ENCODE assay signal across 7 mouse cellular contexts in genomic region chr7:127375271-127376245, GRCm38 (mm10). TPM values are rescaled to one million over a fixed set of nuclear protein-coding genes. Genes with fewer than 3 reads are reported as not detected.
DNase-seq lines count a peak whose midpoint lies in the region; ATAC-seq lines count a peak whose summit lies in the region.
"Not testable (repeated sequence)": the region's sequence is repeated elsewhere in the genome, so short reads cannot be mapped to it uniquely, and the experiment has no call there.

Gene Zfp747 (minus strand): TSS chr7:127376050.

- H3K4me1 ChIP-seq in intestine, embryonic 15.5 days (replicated peaks), result not testable (repeated sequence)
- H3K4me1 ChIP-seq in midbrain, embryonic 10.5 days, result peaks cover 11% of the 10 kb centered on the region

- peak; percentile 88 to 89 for DNase-seq in adrenal gland, adult 18-20 months (ENCODE audit: low spot score in 2 of 2)
- peak; percentile 95 for DNase-seq in embryo, embryonic 11 days
- peak; percentile 90 for DNase-seq in gastrocnemius, postnatal 25 days
- DNase-seq in left cerebral cortex, postnatal 25 days (ENCODE audit: low spot score in 2 of 2), result peak; percentile 91 to 97
- peak; percentile 86 for DNase-seq in midbrain, embryonic 10.5 days (ENCODE audit: low spot score)
- peak; percentile 83 for DNase-seq in right cerebral cortex, postnatal 4 days

- not testable (repeated sequence) for H3K27me3 ChIP-seq in intestine, embryonic 15.5 days (replicated peaks); midbrain, embryonic 10.5 days (ENCODE audit: low read depth, poor library complexity, severe bottlenecking)

- H3K27ac ChIP-seq in intestine, embryonic 15.5 days, result peak within 1 kb of the TSS; percentile 86
- peak within 1 kb of the TSS; percentile 85 for H3K27ac ChIP-seq in midbrain, embryonic 10.5 days (replicated peaks)

- not testable (repeated sequence) for H3K9me3 ChIP-seq in intestine, embryonic 15.5 days; midbrain, embryonic 10.5 days (replicated peaks)

- peak; percentile 94 for ATAC-seq in intestine, embryonic 15.5 days

- peak within 1 kb of the TSS; percentile 70 for H3K4me2 ChIP-seq in intestine, embryonic 15.5 days (replicated peaks)

- intact Hi-C loops in left cerebral cortex, postnatal 25 days (cut with DNase I), result not testable (repeated sequence)

- WGBS in intestine, embryonic 15.5 days, result 3% methylated on average over 49 of the region's 49 CpGs
- WGBS in midbrain, embryonic 10.5 days, result 3% methylated on average over 49 of the region's 49 CpGs

- H3K4me3 ChIP-seq in intestine, embryonic 15.5 days (replicated peaks), result peak within 1 kb of the TSS; percentile 68
- peak within 1 kb of the TSS; percentile 79 for H3K4me3 ChIP-seq in midbrain, embryonic 10.5 days

- H3K36me3 ChIP-seq in intestine, embryonic 15.5 days, result not testable (repeated sequence)
- H3K36me3 ChIP-seq in midbrain, embryonic 10.5 days, result peaks cover 28% of the 10 kb centered on the region

- H3K9ac ChIP-seq in intestine, embryonic 15.5 days, result peak within 1 kb of the TSS; percentile 89

RNA-seq across cellular contexts. Expression of gene Zfp747, which starts in this region (rescaled TPM):
- 10 to 100 TPM; 10.4 to 13.0 TPM for total RNA-seq in adrenal gland, adult 18-20 months (2021)
- total RNA-seq in gastrocnemius, postnatal 25 days (2021), result 1 to 10 TPM; 2.9 to 3.0 TPM
- 10.5 and 11.5 TPM in 2 replicates for polyA plus RNA-seq in intestine, embryonic 15.5 days (2015; fragmentation: Nextera tagmentation; extraction: Ambion mirVana)
- 1 to 10 TPM; 5.4 to 6.7 TPM for total RNA-seq in left cerebral cortex, postnatal 25 days (2021)
- 8.6 and 9.1 TPM in 2 replicates for polyA plus RNA-seq in midbrain, embryonic 10.5 days (2016; fragmentation: Nextera tagmentation; extraction: Ambion mirVana)

Comparison
In these comparisons a context has a peak if more than half of its experiments do, and no peak if none do; other contexts are left out.
1. Peak in every context shown above with its lines: DNase-seq, ATAC-seq, H3K4me3 ChIP-seq and H3K27ac ChIP-seq.